Mouse (Mus musculus): ENCODE data around the gene Gm20388. TPM values are rescaled to one million over a fixed set of nuclear protein-coding genes. Genes with fewer than 3 reads are reported as not detected.

Gm20388 gene
- polyA plus RNA-seq, 1 experiment from 2014 or later, result 1.4 TPM

DNA sequence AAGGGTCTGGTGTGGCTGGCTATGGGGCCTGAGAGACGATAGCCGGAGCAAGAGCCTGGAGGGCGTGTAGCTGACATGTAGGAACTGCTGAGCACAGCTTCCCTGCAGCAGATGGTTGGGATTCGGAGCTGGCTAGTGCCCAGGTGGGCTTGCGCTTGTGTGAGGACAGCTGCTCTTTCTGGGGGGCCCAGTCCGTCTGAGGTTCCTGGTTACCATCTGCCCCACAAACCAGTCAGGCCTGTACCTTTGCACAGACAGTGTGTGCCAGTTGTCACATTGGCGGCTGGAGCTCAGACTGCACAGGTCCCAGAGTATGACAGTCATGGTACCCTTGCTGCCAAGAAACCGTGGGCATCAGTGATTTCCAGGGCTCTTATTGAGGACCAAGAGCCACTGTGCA is 2397.2 kb downstream of the Gm20388 start:
- ATAC-seq (ENCODE audit: low read depth), result no peak
- Histone ChIP-seq H3K4me3 (ENCODE audit: low read depth, low read length) (no peak overlapping the region; the same call in 1 of the 2 replicates), H3K4me2 (ENCODE audit: low read depth, low read length) (no peak overlapping the region; the same call in none of the 2 replicates), H3K27me3 (ENCODE audit: control insufficient read depth, insufficient read depth, low read depth, low read length) (no peaks in the 10 kb centered on the region), H3K9me3 (replicated peaks; ENCODE audit: control insufficient read depth, low read length) (no peaks in the 10 kb centered on the region), H3K36me3 (ENCODE audit: control insufficient read depth, insufficient read depth) (peaks cover 44% of the 10 kb centered on the region), H3K9ac (ENCODE audit: low read depth, low read length) (peak overlapping the region; percentile 68), H3K27ac (ENCODE audit: low read length) (peak overlapping the region; percentile 97), H3K4me1 (ENCODE audit: control insufficient read depth, low read depth, low read length) (peaks cover 100% of the 10 kb centered on the region)
- WGBS (ENCODE audit: insufficient replicate concordance), result 75% methylated on average over 8 of the region's 8 CpGs

DNA sequence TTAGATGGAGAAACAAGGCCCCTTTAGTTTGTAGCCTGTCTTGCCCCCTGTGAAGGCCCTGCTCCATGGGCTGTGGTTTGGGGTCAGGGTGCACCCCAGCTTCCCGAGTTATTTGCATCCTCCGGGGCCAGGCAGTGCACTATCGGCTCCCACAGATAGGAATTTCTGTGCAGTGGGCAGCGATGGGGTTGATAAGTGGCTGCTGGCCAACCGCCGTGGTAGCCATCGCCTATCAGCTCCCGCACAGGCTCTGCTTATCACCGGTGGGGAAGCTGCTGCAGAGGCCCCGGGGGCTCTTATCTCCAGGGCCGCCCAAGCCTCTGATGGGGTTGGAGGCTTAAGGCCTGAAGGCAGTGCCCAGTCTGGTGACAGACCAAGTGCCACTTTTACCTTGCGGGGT is 2398.6 kb downstream of the Gm20388 start:
- Histone ChIP-seq H3K36me3 (ENCODE audit: control insufficient read depth, insufficient read depth) (peaks cover 52% of the 10 kb centered on the region), H3K27me3 (ENCODE audit: control insufficient read depth, insufficient read depth, low read depth, low read length) (no peaks in the 10 kb centered on the region), H3K4me1 (ENCODE audit: control insufficient read depth, low read depth, low read length) (peaks cover 100% of the 10 kb centered on the region), H3K4me2 (ENCODE audit: low read depth, low read length) (peak overlapping the region; percentile 71), H3K27ac (ENCODE audit: low read length) (peak overlapping the region; percentile 97), H3K9ac (ENCODE audit: low read depth, low read length) (peak overlapping the region; percentile 68), H3K4me3 (ENCODE audit: low read depth, low read length) (peak overlapping the region; percentile 45), H3K9me3 (replicated peaks; ENCODE audit: control insufficient read depth, low read length) (no peaks in the 10 kb centered on the region)
- WGBS (ENCODE audit: insufficient replicate concordance), result 13% methylated on average over 12 of the region's 12 CpGs
- peak; percentile 88 for ATAC-seq (ENCODE audit: low read depth)

DNA sequence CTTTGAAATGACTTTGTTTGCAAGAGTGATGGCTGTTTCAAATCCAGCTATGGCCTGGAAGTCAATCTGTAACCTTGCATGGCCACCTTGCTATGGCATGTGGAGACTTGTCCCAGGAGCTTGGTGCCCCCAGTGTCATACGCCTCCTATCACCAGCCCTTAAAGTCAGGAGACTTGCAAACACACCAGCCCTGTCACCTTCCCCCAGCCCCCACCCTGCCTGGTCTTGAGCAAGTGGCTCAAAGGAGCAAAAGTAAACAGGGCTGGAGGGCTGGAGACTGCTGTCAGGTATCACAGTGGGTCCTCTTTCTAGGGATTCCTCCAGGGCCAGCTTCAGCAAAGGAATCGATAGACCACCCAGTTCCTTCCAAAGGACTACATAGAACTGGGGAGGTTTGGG is 2400.5 kb downstream of the Gm20388 start:
- 54% methylated on average over 2 of the region's 2 CpGs for WGBS (ENCODE audit: insufficient replicate concordance)

DNA sequence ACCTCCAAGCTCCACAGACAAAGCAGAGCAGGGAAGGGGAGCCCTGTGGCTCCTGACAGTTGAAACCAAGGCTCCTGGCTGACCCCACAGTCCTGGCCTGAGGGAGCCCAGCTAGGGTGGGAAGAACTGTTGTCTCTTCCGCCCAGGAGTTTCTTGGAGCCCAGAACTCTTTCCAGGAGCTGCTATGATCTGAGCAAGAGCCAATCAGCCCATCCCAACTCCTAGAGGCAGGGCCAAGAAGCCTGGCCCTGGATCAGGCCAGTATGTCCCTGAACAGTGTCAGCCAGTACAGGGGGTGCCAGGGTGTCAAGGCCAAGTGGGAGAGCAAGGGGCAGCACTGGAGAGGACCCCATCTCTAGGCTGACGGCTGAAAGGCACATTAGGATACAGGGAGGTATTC is 2401.9 kb downstream of the Gm20388 start:
- Histone ChIP-seq H3K4me3 (ENCODE audit: low read depth, low read length) (no peak overlapping the region), H3K4me2 (ENCODE audit: low read depth, low read length) (peak overlapping the region; percentile 36), H3K27me3 (ENCODE audit: control insufficient read depth, insufficient read depth, low read depth, low read length) (no peaks in the 10 kb centered on the region), H3K4me1 (ENCODE audit: control insufficient read depth, low read depth, low read length) (peaks cover 100% of the 10 kb centered on the region), H3K27ac (ENCODE audit: low read length) (peak overlapping the region; percentile 97), H3K9ac (ENCODE audit: low read depth, low read length) (peak overlapping the region; percentile 68), H3K9me3 (replicated peaks; ENCODE audit: control insufficient read depth, low read length) (no peaks in the 10 kb centered on the region), H3K36me3 (ENCODE audit: control insufficient read depth, insufficient read depth) (peaks cover 54% of the 10 kb centered on the region)
- ATAC-seq (ENCODE audit: low read depth), result no peak
- 42% methylated on average over 2 of the region's 2 CpGs for WGBS (ENCODE audit: insufficient replicate concordance)

More for the DNA sequence above, 2400.5 kb downstream of the Gm20388 start:
- no peaks in the 10 kb centered on the region for H3K9me3 ChIP-seq (replicated peaks; ENCODE audit: control insufficient read depth, low read length)
- H3K4me1 ChIP-seq (ENCODE audit: control insufficient read depth, low read depth, low read length), result peaks cover 100% of the 10 kb centered on the region
- H3K27ac ChIP-seq (ENCODE audit: low read length), result peak overlapping the region; percentile 97
- ATAC-seq (ENCODE audit: low read depth), result no peak
- peaks cover 57% of the 10 kb centered on the region for H3K36me3 ChIP-seq (ENCODE audit: control insufficient read depth, insufficient read depth)
- H3K4me3 ChIP-seq (ENCODE audit: low read depth, low read length), result no peak overlapping the region
- H3K9ac ChIP-seq (ENCODE audit: low read depth, low read length), result peak overlapping the region; percentile 68
- H3K4me2 ChIP-seq (ENCODE audit: low read depth, low read length), result no peak overlapping the region
- H3K27me3 ChIP-seq (ENCODE audit: control insufficient read depth, insufficient read depth, low read depth, low read length), result no peaks in the 10 kb centered on the region

DNA sequence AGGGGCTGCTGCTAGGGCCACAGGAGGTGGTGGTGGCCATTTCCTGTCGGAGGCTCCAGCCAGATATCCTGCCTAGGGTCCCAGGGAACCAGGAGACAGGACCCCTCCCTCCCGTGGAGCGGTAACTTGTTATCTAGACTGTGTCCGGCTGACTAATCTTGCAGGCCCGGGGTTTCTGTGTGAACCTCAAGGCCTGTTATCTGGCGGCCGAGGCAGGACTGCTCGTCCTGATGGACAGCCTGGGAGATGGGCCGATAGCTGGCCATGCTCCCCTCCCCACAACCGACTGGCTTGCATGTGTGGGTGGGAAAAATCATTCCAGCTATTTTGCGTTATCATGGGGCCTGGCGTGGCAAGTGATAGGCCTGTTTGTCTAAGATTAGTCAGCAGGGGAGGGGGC is 2402.7 kb downstream of the Gm20388 start:
- peaks cover 49% of the 10 kb centered on the region for H3K36me3 ChIP-seq (ENCODE audit: control insufficient read depth, insufficient read depth)
- H3K9ac ChIP-seq (ENCODE audit: low read depth, low read length), result peak overlapping the region; percentile 68
- H3K27ac ChIP-seq (ENCODE audit: low read length), result peak overlapping the region; percentile 97
- peak overlapping the region; percentile 36 for H3K4me2 ChIP-seq (ENCODE audit: low read depth, low read length)
- 11% methylated on average over 12 of the region's 12 CpGs for WGBS (ENCODE audit: insufficient replicate concordance)
- H3K4me3 ChIP-seq (ENCODE audit: low read depth, low read length), result peak overlapping the region; percentile 18
- no peaks in the 10 kb centered on the region for H3K9me3 ChIP-seq (replicated peaks; ENCODE audit: control insufficient read depth, low read length)
- peak; percentile 47 for ATAC-seq (ENCODE audit: low read depth)
- H3K4me1 ChIP-seq (ENCODE audit: control insufficient read depth, low read depth, low read length), result peaks cover 100% of the 10 kb centered on the region
- H3K27me3 ChIP-seq (ENCODE audit: control insufficient read depth, insufficient read depth, low read depth, low read length), result no peaks in the 10 kb centered on the region

DNA sequence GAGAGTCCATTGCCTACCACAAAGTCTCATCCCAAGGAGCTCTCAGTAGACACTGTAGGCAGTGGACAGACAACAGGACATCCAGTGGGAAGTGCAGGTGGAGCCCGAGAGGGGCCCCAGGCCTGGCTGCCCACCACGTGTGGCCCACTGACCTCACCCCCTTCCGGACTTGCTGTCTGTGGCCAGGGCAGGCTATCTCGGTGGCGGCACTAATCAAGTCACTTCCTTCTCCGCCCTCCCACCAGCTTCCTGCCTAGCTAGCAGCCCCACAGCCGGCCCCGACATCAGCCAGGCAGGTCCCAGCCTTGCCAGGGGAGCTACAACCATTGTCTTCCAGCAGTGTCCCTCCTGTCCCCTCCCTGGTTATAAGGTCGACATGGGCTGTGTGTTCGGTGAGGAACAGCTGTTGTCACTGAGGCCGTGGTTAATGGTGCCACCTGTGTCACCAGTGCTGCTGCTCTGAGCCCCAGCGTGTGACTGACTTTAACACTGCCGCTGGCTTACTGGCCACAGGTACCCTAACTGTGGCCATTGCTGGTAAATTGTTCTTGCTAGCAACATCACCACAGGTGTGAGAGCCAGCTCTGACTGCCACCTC is 2404.4 kb downstream of the Gm20388 start:
- ATAC-seq (ENCODE audit: low read depth), result no peak
- Histone ChIP-seq H3K9me3 (replicated peaks; ENCODE audit: control insufficient read depth, low read length) (no peaks in the 10 kb centered on the region), H3K27me3 (ENCODE audit: control insufficient read depth, insufficient read depth, low read depth, low read length) (no peaks in the 10 kb centered on the region), H3K36me3 (ENCODE audit: control insufficient read depth, insufficient read depth) (peaks cover 48% of the 10 kb centered on the region), H3K4me3 (ENCODE audit: low read depth, low read length) (no peak overlapping the region), H3K4me2 (ENCODE audit: low read depth, low read length) (no peak overlapping the region), H3K9ac (ENCODE audit: low read depth, low read length) (peak overlapping the region; percentile 40), H3K4me1 (ENCODE audit: control insufficient read depth, low read depth, low read length) (peaks cover 100% of the 10 kb centered on the region), H3K27ac (ENCODE audit: low read length) (peak overlapping the region; percentile 97)
- WGBS (ENCODE audit: insufficient replicate concordance), result 37% methylated on average over 13 of the region's 13 CpGs

DNA sequence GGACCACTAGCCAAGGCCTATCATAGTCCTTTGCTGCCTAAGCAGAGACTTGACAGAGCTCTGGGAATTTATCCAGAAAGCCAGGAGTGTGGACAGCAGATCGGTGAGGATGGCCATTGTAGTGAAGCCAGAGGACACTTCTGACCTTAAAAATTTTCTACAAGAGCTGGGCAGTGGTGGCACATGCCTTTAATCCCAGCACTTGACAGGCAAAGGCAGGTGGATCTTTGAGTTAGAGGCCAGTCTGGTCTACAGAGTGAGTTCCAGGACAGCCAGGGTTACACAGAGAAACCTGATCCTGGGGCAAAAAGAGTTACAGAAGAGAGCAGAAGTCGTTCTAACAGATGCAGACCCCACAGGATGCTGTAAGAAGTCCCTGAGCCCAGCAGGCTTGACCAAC is 2405.8 kb downstream of the Gm20388 start:
- ATAC-seq (ENCODE audit: low read depth), result no peak
- Histone ChIP-seq H3K4me2 (ENCODE audit: low read depth, low read length) (no peak overlapping the region), H3K9me3 (replicated peaks; ENCODE audit: control insufficient read depth, low read length) (no peaks in the 10 kb centered on the region), H3K27me3 (ENCODE audit: control insufficient read depth, insufficient read depth, low read depth, low read length) (no peaks in the 10 kb centered on the region), H3K27ac (ENCODE audit: low read length) (peak overlapping the region; percentile 99), H3K9ac (ENCODE audit: low read depth, low read length) (peak overlapping the region; percentile 76), H3K36me3 (ENCODE audit: control insufficient read depth, insufficient read depth) (peaks cover 38% of the 10 kb centered on the region), H3K4me1 (ENCODE audit: control insufficient read depth, low read depth, low read length) (peaks cover 100% of the 10 kb centered on the region), H3K4me3 (ENCODE audit: low read depth, low read length) (no peak overlapping the region)
- WGBS (ENCODE audit: insufficient replicate concordance), result 56% methylated on average over 2 of the region's 2 CpGs

DNA sequence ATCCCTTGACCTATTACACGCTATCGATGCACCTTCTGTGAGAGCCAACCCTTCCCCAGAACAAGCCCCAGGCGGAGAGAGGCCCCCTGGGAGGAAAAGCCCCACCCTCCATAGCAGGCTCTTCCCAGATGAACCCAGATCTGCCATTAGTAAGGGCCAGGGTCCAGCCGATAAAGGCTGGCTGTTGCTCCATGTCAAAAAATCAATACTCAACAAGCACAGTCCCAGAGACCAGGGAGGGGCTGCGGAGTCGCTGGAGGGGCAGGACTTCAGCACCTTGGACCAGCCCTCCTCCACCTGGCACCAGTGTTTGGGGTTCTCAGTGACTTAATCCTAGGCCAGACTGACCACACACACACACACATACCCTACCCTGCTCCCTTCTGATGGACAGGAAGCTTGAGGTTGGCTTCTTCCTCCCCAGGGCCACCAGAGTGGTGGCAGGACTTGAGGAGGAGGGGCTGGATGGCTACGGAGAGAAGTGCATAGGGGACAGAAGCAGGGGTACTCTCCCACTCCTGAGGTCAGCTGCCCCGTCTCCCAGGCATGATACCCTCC is 2407.4 kb downstream of the Gm20388 start:
- Histone ChIP-seq H3K36me3 (ENCODE audit: control insufficient read depth, insufficient read depth) (peaks cover 36% of the 10 kb centered on the region), H3K9ac (ENCODE audit: low read depth, low read length) (peak overlapping the region; percentile 76), H3K4me1 (ENCODE audit: control insufficient read depth, low read depth, low read length) (peaks cover 100% of the 10 kb centered on the region), H3K4me3 (ENCODE audit: low read depth, low read length) (no peak overlapping the region), H3K4me2 (ENCODE audit: low read depth, low read length) (peak overlapping the region; percentile 51), H3K27ac (ENCODE audit: low read length) (peak overlapping the region; percentile 99), H3K27me3 (ENCODE audit: control insufficient read depth, insufficient read depth, low read depth, low read length) (no peaks in the 10 kb centered on the region), H3K9me3 (replicated peaks; ENCODE audit: control insufficient read depth, low read length) (no peaks in the 10 kb centered on the region)
- WGBS (ENCODE audit: insufficient replicate concordance), result 13% methylated on average over 8 of the region's 8 CpGs
- ATAC-seq (ENCODE audit: low read depth), result peak; percentile 5

DNA sequence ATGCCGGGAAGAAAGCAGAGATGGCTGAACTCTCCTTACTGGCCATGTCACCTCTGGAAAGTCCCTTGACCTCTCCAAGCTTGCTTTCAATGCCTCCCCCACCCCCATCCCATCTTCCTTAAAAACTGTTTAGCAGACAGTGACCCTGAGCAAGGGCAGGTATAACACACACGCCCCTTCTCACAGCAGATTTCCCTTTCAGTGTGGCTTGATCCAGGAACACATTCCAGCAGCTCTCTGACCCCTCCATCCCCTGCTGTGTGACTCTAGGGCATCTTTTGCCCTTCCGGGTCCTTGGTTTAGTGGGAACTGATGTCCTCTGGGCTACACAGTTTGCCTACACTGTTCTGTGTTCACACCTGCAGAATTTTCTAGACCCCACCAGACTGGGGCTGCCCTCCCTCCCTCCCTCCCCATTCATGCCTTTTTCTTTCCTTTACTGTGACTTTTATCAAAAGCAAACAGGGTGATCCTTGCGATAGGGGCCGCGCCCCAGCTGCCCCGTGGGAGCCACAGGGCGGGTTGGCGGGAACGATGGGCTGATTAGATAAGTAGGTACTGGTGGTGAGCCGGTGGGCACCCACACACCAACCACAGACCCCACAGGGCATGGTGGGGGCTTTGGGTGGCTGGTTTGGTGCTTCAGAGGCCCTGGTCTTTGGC is 2408.5 kb downstream of the Gm20388 start:
- Histone ChIP-seq H3K9me3 (replicated peaks; ENCODE audit: control insufficient read depth, low read length) (no peaks in the 10 kb centered on the region), H3K4me1 (ENCODE audit: control insufficient read depth, low read depth, low read length) (peaks cover 100% of the 10 kb centered on the region), H3K27me3 (ENCODE audit: control insufficient read depth, insufficient read depth, low read depth, low read length) (no peaks in the 10 kb centered on the region), H3K27ac (ENCODE audit: low read length) (peak overlapping the region; percentile 99), H3K9ac (ENCODE audit: low read depth, low read length) (peak overlapping the region; percentile 76), H3K4me2 (ENCODE audit: low read depth, low read length) (peak overlapping the region; percentile 51), H3K36me3 (ENCODE audit: control insufficient read depth, insufficient read depth) (peaks cover 35% of the 10 kb centered on the region), H3K4me3 (ENCODE audit: low read depth, low read length) (no peak overlapping the region)
- WGBS (ENCODE audit: insufficient replicate concordance), result 12% methylated on average over 11 of the region's 11 CpGs
- ATAC-seq (ENCODE audit: low read depth), result no peak

Data from liver, embryonic 16.5 days (tissue).